Mouse (Mus musculus): ENCODE results near the gene Rab3a.

- peak; percentile 63 for TF ChIP-seq CTCF (IDR thresholded peaks at IDR 0.05; ENCODE audit: low read depth, low read length)
- no peak for TF ChIP-seq TAL1 (conservative IDR thresholded peaks at IDR 0.05; ENCODE audit: low read depth, low read length)
- no peak for TF ChIP-seq GATA1 (IDR thresholded peaks at IDR 0.05; ENCODE audit: borderline replicate concordance, low read length)
- TF ChIP-seq GATA2 (IDR thresholded peaks at IDR 0.05; ENCODE audit: borderline replicate concordance, low read depth, low read length): no peak
- TF ChIP-seq POLR2AphosphoS5 (IDR thresholded peaks at IDR 0.05; ENCODE audit: insufficient replicate concordance, low read depth, low read length): no peak
These were observed 2.3 kb upstream of the Rab3a start for GRCm38 (mm10) chr8:70752000-70752764.
